Mouse (Mus musculus) lung, adult 2 months (tissue): Measurements from ENCODE around the gene Tom1l2.

ENCODE experiments used
- CTCF ChIP-seq: fragments of 200-500 bp; IDR thresholded peaks from 2 replicates; pipeline ENCODE4 v1.5.1; 2011; ENCODE audit warnings: mild to moderate bottlenecking, low read length, control low read depth; ENCODE audit not compliant: insufficient read depth
- POLR2A ChIP-seq: fragments of 200-500 bp; IDR thresholded peaks from 2 replicates; pipeline ENCODE4 v1.6.1; 2011; ENCODE audit warnings: low read depth, mild to moderate bottlenecking, control low read depth, low read length, borderline replicate concordance; ENCODE audit errors: extremely low read depth

DNA sequence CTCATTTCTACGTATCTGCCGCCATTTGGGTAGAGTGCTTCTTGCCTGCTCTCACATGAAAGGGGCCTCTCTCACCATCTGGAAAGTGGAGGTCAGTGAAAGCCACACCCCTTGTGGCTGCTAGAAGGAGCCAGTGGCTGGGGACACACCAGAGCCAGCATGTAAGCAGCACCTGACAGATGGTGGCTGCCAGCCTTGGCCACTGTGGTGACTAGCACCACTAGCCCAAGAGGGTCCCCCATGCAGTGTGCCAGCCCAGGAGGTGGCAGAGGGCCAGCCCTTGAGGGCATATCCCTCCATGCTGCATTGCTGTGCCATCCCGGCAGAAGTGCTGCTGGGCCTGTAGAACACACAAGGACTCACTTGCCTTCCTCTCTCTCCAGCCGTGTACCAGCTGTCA is 159.1 kb downstream of the Tom1l2 start:
- no peak for TF ChIP-seq CTCF
- no peak for TF ChIP-seq POLR2A
